Mouse (Mus musculus) liver, adult 2 months (tissue): ENCODE results near the gene Prex1.

Experiments used
- CTCF ChIP-seq: fragments of 200-500 bp; IDR thresholded peaks from 2 replicates; pipeline ENCODE4 v1.5.1; 2011; ENCODE audit warnings: low read depth, low read length, control low read depth
- POLR2A ChIP-seq: fragments of 200-500 bp; IDR thresholded peaks from 2 replicates; pipeline ENCODE4 v1.6.1; 2011; ENCODE audit warnings: low read length, control low read depth; ENCODE audit not compliant: insufficient read depth; ENCODE audit errors: extremely low read depth

DNA sequence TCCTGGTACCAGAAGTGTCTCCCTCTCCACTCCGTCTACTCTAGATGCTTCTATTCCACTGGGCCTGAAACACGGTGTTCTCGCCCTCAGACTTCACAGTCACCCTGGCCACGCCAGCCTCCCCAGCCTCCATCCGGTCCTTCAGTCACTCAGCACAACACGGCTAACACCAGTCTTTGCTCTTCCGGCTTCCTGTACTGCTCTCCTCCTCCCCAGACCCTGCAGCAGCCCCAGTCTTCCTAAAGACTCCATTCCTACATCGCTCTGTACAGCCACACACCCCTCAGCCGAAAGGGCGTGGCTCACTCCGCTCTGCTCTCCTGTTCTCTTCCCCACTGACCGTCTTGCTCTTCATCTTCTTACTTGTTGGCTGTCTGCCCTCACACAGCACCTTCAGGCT, 39.7 kb downstream of the Prex1 start:
- TF ChIP-seq CTCF = no peak
- no peak for TF ChIP-seq POLR2A
